Mouse (Mus musculus): Measurements from ENCODE around the gene Gm14226. TPM values are rescaled to one million over a fixed set of nuclear protein-coding genes. Genes with fewer than 3 reads are reported as not detected.
"Not testable (repeated sequence)": the region's sequence is repeated elsewhere in the genome, so short reads cannot be mapped to it uniquely, and the experiment has no call there.

Gm14226 gene
- polyA plus RNA-seq, 1 experiment: not detected

- Histone ChIP-seq H3K27me3 (ENCODE audit: control insufficient read depth, insufficient read depth, insufficient read length) (no peaks in the 10 kb centered on the region), H3ac (ENCODE audit: control insufficient read depth, insufficient read length, low read depth) (no peak overlapping the region), H3K79me2 (ENCODE audit: control insufficient read depth, insufficient read depth) (no peaks in the 10 kb centered on the region), H3K36me3 (ENCODE audit: control insufficient read depth, insufficient read depth) (no peaks in the 10 kb centered on the region), H3K79me3 (ENCODE audit: low read depth) (no peaks in the 10 kb centered on the region), H3K4me3 (ENCODE audit: insufficient read depth, poor library complexity, severe bottlenecking) (no peak overlapping the region)
- TF ChIP-seq CEBPB (IDR thresholded peaks at IDR 0.05; ENCODE audit: low read depth): no peak
- TF ChIP-seq MAX (IDR thresholded peaks at IDR 0.05): no peak
- no peak for TF ChIP-seq MYOD1 (IDR thresholded peaks at IDR 0.05; ENCODE audit: control insufficient read depth, insufficient read length, low read depth)
- no peak for TF ChIP-seq CTCF (IDR thresholded peaks at IDR 0.05; ENCODE audit: control insufficient read depth, insufficient read depth, insufficient read length)
- TF ChIP-seq USF1 (IDR thresholded peaks at IDR 0.05; ENCODE audit: low read depth): no peak
- TF ChIP-seq MYOG (IDR thresholded peaks at IDR 0.05; ENCODE audit: control insufficient read depth, extremely low read depth, insufficient read length): no peak
- TF ChIP-seq FOSL1 (IDR thresholded peaks at IDR 0.05; ENCODE audit: insufficient read depth, low read length, poor library complexity, severe bottlenecking): no peak
Measured at GRCm38 (mm10) chr2:155019673-155020072, 1.6 kb downstream of the Gm14226 start.

GRCm38 (mm10) chr2:155020247-155020826, 2.3 kb downstream of the Gm14226 start:
- H3K27me3 ChIP-seq (ENCODE audit: control insufficient read depth, insufficient read depth, insufficient read length); H3K79me2 ChIP-seq (ENCODE audit: control insufficient read depth, insufficient read depth); H3ac ChIP-seq (ENCODE audit: control insufficient read depth, insufficient read length, low read depth): not testable (repeated sequence)

GRCm38 (mm10) chr2:155030831-155031230, 12.8 kb downstream of the Gm14226 start:
- H3K4me3 ChIP-seq (ENCODE audit: insufficient read depth, poor library complexity, severe bottlenecking): no peak overlapping the region
- no peaks in the 10 kb centered on the region for H3K79me2 ChIP-seq (ENCODE audit: control insufficient read depth, insufficient read depth)
- H3K27me3 ChIP-seq (ENCODE audit: control insufficient read depth, insufficient read depth, insufficient read length): no peaks in the 10 kb centered on the region
- no peak overlapping the region for H3ac ChIP-seq (ENCODE audit: control insufficient read depth, insufficient read length, low read depth)
- no peak for TF ChIP-seq CEBPB (IDR thresholded peaks at IDR 0.05; ENCODE audit: low read depth)
- TF ChIP-seq MYOG (IDR thresholded peaks at IDR 0.05; ENCODE audit: control insufficient read depth, extremely low read depth, insufficient read length): no peak
- no peak for TF ChIP-seq CTCF (IDR thresholded peaks at IDR 0.05; ENCODE audit: control insufficient read depth, insufficient read depth, insufficient read length)
- TF ChIP-seq FOSL1 (IDR thresholded peaks at IDR 0.05; ENCODE audit: insufficient read depth, low read length, poor library complexity, severe bottlenecking): no peak
- TF ChIP-seq USF1 (IDR thresholded peaks at IDR 0.05; ENCODE audit: low read depth): no peak
- TF ChIP-seq MYOD1 (IDR thresholded peaks at IDR 0.05; ENCODE audit: control insufficient read depth, insufficient read length, low read depth): no peak
- no peaks in the 10 kb centered on the region for H3K79me3 ChIP-seq (ENCODE audit: low read depth)
- no peaks in the 10 kb centered on the region for H3K36me3 ChIP-seq (ENCODE audit: control insufficient read depth, insufficient read depth)

More at GRCm38 (mm10) chr2:155020247-155020826, 2.3 kb downstream of the Gm14226 start:
- not testable (repeated sequence) for H3K36me3 ChIP-seq (ENCODE audit: control insufficient read depth, insufficient read depth); H3K4me3 ChIP-seq (ENCODE audit: insufficient read depth, poor library complexity, severe bottlenecking); H3K79me3 ChIP-seq (ENCODE audit: low read depth)

- Histone ChIP-seq H3K79me2 (ENCODE audit: control insufficient read depth, insufficient read depth) (no peaks in the 10 kb centered on the region), H3K27me3 (ENCODE audit: control insufficient read depth, insufficient read depth, insufficient read length) (no peaks in the 10 kb centered on the region), H3ac (ENCODE audit: control insufficient read depth, insufficient read length, low read depth) (no peak overlapping the region), H3K79me3 (ENCODE audit: low read depth) (no peaks in the 10 kb centered on the region), H3K36me3 (ENCODE audit: control insufficient read depth, insufficient read depth) (no peaks in the 10 kb centered on the region), H3K4me3 (ENCODE audit: insufficient read depth, poor library complexity, severe bottlenecking) (no peak overlapping the region)
- TF ChIP-seq FOSL1 (IDR thresholded peaks at IDR 0.05; ENCODE audit: insufficient read depth, low read length, poor library complexity, severe bottlenecking) (no peak), CEBPB (IDR thresholded peaks at IDR 0.05; ENCODE audit: low read depth) (no peak), CTCF (IDR thresholded peaks at IDR 0.05; ENCODE audit: control insufficient read depth, insufficient read depth, insufficient read length) (no peak), MYOG (IDR thresholded peaks at IDR 0.05; ENCODE audit: control insufficient read depth, extremely low read depth, insufficient read length) (no peak), MAX (IDR thresholded peaks at IDR 0.05) (no peak), MYOD1 (IDR thresholded peaks at IDR 0.05; ENCODE audit: control insufficient read depth, insufficient read length, low read depth) (no peak), USF1 (IDR thresholded peaks at IDR 0.05; ENCODE audit: low read depth) (no peak)
Measured at GRCm38 (mm10) chr2:155032938-155033710, 15.1 kb downstream of the Gm14226 start.

GRCm38 (mm10) chr2:155039956-155040355, 21.9 kb downstream of the Gm14226 start:
- Histone ChIP-seq H3K27me3 (ENCODE audit: control insufficient read depth, insufficient read depth, insufficient read length) (no peaks in the 10 kb centered on the region), H3K79me2 (ENCODE audit: control insufficient read depth, insufficient read depth) (no peaks in the 10 kb centered on the region), H3ac (ENCODE audit: control insufficient read depth, insufficient read length, low read depth) (no peak overlapping the region), H3K79me3 (ENCODE audit: low read depth) (no peaks in the 10 kb centered on the region), H3K4me3 (ENCODE audit: insufficient read depth, poor library complexity, severe bottlenecking) (no peak overlapping the region), H3K36me3 (ENCODE audit: control insufficient read depth, insufficient read depth) (no peaks in the 10 kb centered on the region)
- TF ChIP-seq MAX (IDR thresholded peaks at IDR 0.05) (no peak), USF1 (IDR thresholded peaks at IDR 0.05; ENCODE audit: low read depth) (no peak), MYOD1 (IDR thresholded peaks at IDR 0.05; ENCODE audit: control insufficient read depth, insufficient read length, low read depth) (no peak), CEBPB (IDR thresholded peaks at IDR 0.05; ENCODE audit: low read depth) (no peak)

GRCm38 (mm10) chr2:155044542-155044941, 26.5 kb downstream of the Gm14226 start:
- H3K36me3 ChIP-seq (ENCODE audit: control insufficient read depth, insufficient read depth): no peaks in the 10 kb centered on the region
- no peaks in the 10 kb centered on the region for H3K79me3 ChIP-seq (ENCODE audit: low read depth)
- H3K27me3 ChIP-seq (ENCODE audit: control insufficient read depth, insufficient read depth, insufficient read length): no peaks in the 10 kb centered on the region

More at GRCm38 (mm10) chr2:155044542-155044941, 26.5 kb downstream of the Gm14226 start:
- no peak overlapping the region for H3K4me3 ChIP-seq (ENCODE audit: insufficient read depth, poor library complexity, severe bottlenecking)
- H3K79me2 ChIP-seq (ENCODE audit: control insufficient read depth, insufficient read depth): no peaks in the 10 kb centered on the region
- H3ac ChIP-seq (ENCODE audit: control insufficient read depth, insufficient read length, low read depth): no peak overlapping the region
- TF ChIP-seq MYOD1 (IDR thresholded peaks at IDR 0.05; ENCODE audit: control insufficient read depth, insufficient read length, low read depth): no peak
- TF ChIP-seq MAX (IDR thresholded peaks at IDR 0.05): no peak
- TF ChIP-seq USF1 (IDR thresholded peaks at IDR 0.05; ENCODE audit: low read depth): no peak

Data from C2C12 (cell line).